Mouse (Mus musculus) thymus, postnatal 25 days (tissue): ENCODE results near the gene Trim31.

Experiments used
- DNase-seq: peaks from one replicate; pipeline ENCODE4 v3.0.0; 2022

Gene Trim31

GRCm38 (mm10) chr17:36947051-36947819 lies 49.3 kb downstream of the Trim31 start:
- DNase-seq = peak; percentile 35

DNA sequence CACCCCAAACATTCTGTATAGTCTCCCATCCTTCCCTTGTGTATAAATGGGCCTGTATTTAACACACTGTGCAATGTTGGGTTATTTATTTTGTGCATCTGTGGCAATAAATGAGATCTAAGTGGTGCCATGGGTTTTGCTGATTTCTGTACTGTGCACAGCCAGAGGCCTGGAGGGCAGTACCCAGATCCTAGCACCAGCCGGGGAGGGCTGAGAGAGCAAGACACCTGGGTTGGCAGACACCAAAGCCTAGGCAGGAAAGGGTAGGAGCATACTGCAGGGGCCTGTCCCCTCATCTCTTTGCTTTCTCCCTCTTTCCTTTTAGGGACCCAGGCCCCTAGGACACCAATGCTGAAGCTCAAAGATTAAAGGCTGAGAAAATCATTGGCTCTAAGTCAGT lies 50.4 kb downstream of the Trim31 start:
- DNase-seq = no peak

DNA sequence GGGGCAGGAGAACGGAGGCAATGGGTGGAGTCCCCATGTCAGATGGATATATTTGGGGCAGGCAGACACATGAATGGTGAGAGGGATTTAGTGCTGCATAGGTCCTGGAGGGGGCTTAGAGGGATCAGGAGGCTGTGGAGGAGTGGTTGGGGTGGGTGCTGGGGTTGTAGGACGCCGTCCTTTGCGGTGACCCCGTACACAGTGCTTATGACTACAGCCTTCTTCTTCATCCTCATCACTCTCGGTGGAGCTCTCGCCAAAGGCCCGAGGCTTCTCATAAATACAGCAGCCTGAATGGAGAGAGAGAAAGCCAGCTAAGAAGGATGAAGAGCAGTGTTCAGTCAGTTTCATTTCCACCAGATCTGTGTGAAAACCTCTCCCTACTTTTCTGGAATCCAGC lies 51.3 kb downstream of the Trim31 start:
- DNase-seq = no peak

DNA sequence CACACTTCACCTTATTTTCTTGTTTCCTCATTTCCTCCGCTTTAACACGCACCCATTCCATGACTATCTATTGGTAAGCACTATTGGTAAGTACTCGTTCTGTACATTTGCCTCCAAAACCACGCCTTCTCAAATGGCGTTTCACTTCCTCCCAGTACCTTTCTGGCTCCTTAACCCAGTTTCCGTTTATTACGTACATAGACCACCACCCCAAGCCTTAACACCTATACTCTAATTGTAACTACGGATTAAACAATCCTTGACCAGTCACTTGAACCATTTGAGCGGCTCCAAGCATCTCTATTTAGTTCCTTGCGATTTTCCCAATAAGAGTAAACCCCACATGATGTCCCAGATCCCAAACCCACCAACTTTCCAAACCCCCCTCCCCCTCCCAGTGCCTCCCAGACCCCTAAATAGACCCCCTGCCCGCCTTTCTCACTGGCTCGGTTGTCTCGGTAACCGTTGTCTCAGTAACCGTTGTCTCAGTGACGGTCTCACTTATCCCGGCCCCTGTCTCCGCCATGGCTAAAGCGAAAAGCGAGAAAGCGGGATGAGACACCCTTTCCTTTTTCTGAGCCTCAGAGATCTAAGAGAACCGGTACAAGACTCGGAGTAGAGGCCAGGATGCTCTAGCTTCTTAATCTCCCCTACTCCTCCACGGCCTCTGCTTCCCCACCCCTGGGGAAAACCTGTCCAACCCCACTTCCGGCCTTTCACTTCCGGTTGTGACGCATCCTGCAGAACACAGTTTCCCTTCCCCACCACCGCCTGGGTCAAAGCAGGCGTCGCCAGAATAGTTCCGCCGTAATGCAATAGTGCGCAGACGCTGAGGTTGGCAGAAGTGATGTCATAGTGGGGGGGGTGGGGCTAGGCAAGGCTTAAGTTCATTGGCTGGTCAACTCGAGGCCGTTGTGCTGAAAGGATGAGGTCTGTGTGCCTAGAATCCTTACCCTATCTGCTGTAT lies 53.3 kb downstream of the Trim31 start, which contains the start of gene Ppp1r11:
TSS of gene Ppp1r11 (minus strand) at position 761 of the 967 bp plus-strand sequence.
- DNase-seq = peak; percentile 94

- no peak for DNase-seq
These were observed 54.7 kb downstream of the Trim31 start for GRCm38 (mm10) chr17:36952631-36953030.

DNA sequence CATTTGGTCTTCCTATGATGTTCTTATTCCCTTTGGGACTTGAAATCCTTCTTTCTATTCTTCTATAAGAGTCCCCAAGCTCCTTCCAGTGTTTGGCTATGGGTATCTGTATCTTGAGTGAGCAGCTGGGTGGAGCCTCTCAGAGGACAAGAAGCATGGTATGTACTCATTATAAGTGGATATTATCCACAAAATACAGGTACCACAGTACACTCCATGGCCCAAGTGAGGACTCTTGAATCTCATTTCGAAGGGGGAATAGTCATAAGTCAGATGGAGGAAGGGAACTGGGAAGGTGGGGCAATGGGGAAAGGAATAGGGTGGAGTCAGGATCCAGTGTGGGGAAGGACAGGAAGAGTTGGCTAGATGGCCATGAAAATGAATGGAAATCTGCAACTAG lies 55.1 kb downstream of the Trim31 start:
- no peak for DNase-seq

- peak; percentile 87 for DNase-seq
These were observed 60.3 kb downstream of the Trim31 start, which contains the start of the genes Znrd1 and Znrd1as for GRCm38 (mm10) chr17:36957999-36958743. TSS of gene Znrd1 (minus strand) at chr17:36958559. TSS of gene Znrd1as (plus strand) at chr17:36958592.

DNA sequence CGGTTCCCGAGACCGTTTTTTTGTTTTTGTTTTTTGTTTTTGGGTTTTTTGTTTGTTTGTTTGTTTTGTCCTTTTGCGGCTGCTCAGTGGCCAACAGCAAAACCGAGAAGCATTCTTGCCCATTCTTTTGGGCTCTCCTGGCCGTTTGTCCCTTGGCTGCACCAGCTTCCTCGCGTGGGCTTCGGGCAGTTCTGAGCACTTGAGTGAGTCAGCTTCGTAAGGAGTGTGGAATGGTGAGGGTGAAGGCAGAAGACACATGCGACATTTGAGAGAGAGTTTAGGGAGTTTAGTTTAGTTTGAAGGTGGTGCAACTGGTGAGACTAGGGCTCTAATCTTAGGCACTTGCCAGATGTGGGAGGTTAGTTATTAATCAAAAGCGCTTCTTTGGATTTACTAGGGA lies 61.0 kb downstream of the Trim31 start:
- DNase-seq = no peak
